Mouse (Mus musculus) frontal cortex, postnatal 14 days (tissue): Measurements from ENCODE around the gene Gm21767.
"Not testable (repeated sequence)": the region's sequence is repeated elsewhere in the genome, so short reads cannot be mapped to it uniquely, and the experiment has no call there.

Experiments
- DNase-seq, 2 experiments: peaks; one replicate each; pipeline ENCODE4 v3.0.0; 2022; ENCODE audit warnings: low spot score in 2 of 2

Gene Gm21767

DNA sequence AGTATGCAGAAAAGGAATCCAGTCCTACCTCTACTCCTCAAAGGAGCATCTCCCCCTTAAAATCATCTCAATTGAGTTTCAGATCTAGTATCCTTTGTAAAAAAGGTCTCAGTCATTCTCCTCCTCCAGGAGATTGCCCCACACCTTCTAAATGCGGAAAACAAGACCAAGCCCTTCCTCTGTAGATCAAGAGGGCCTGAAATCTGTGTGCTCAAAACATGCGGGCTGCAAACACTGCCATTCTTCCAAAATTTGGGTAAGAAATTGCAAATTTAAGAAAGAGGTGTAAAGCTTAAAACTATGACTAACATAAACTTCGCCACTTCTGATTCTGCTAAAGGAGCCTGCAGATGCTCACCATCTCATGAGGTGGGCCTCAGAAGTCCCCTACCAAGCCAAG, at the start of gene Gm21767:
Gene Gm21767, plus strand, starts transcription at position 301 of the 400 bp plus-strand sequence.
- DNase-seq = not testable (repeated sequence)
